Mouse (Mus musculus): Measurements from ENCODE around the gene Zfp800.

DNA sequence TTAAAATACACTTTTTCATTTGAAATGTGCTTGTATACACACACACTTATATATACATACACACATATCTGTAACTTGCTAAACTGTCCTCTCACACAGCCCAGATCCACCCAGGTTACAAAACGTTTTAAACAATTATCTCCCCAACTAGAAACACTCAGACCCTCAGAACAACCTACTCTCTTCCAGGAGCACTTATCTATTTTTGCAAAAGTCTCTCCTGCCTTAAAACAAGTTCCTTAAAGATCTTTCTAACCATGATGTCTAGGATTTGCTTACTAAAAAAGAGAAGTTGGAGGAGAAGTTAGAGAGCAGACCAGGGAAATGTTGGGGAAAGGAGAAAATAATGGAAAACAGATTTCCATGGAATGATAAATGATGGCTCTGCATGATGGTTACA lies 139.4 kb downstream of the Zfp800 start:
- TF ChIP-seq CTCF (IDR thresholded peaks at IDR 0.05; ENCODE audit: borderline replicate concordance, control insufficient read depth, extremely low read depth, insufficient read depth, low read length, poor library complexity) (no peak), POLR2A (IDR thresholded peaks at IDR 0.05; ENCODE audit: control insufficient read depth, extremely low read depth, insufficient read depth, low read length, poor library complexity) (no peak)
